Mouse (Mus musculus) megakaryocyte-erythroid progenitor cell, adult 5-6 weeks (primary cell): ENCODE data around the gene Ces3a. TPM values are rescaled to one million over a fixed set of nuclear protein-coding genes. Genes with fewer than 3 reads are reported as not detected.
"Not testable (repeated sequence)": the region's sequence is repeated elsewhere in the genome, so short reads cannot be mapped to it uniquely, and the experiment has no call there.

ENCODE experiments used
- ATAC-seq: replicated peaks from 2 replicates; pipeline ENCODE4 v1.8.0; 2016; ENCODE audit warnings: mild to moderate bottlenecking, inconsistent platforms; ENCODE audit not compliant: severe bottlenecking, poor library complexity, low FRiP score, low TSS enrichment
- total RNA-seq, 2 experiments: library from RNA; stranded (forward) in 1 of 2; stranded (reverse) in 1 of 2; fragments of 200-1000, 215-1000 nt in 1 of 2; fragments of >200 nt in 1 of 2; fragmentation: Nextera tagmentation in 1 of 2; gene quantifications; 2 replicates each; pipeline ENCODE4 v1.2.3; 2014 to 2017

The Ces3a gene
- total RNA-seq, 2 experiments from 2014 or later, result not detected

DNA sequence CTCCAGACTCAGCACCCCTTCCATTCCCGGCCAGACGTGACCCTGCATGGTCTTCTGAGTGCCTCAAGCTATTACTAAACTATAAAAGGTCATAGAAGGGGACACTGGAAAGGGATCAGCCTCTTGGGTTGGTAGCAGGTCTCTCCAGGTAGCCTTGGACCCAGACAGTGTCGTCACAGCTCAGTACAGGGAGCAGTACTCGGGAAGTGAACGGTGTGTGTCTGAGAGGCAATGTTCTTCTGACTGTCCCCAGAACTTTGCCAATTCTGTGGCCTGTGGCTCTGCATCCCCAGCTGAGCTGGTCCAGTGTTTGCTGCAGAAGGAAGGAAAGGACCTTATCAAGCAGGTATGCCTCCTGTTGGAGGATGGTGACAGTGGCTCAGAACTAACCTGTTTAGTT is 39.8 kb downstream of the Ces3a start:
- ATAC-seq, result not testable (repeated sequence)

DNA sequence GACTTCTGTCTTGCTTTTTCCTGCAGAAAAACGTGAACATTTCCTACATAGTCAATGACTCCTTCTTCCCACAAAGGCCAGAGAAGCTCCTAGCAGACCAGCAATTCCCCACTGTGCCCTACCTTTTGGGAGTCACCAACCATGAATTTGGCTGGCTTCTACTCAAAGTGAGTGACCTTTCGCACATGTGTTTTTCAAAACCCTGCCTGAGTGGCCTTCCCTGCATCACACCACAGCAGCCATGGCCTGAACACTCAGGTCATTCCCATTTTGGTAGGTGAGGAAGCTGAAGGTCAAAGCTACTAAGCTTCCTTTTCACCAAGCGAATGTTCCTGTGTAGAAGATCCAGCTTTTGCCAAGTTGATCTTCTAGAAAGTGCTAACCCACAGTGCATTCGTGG is 40.2 kb downstream of the Ces3a start:
- ATAC-seq, result no peak

DNA sequence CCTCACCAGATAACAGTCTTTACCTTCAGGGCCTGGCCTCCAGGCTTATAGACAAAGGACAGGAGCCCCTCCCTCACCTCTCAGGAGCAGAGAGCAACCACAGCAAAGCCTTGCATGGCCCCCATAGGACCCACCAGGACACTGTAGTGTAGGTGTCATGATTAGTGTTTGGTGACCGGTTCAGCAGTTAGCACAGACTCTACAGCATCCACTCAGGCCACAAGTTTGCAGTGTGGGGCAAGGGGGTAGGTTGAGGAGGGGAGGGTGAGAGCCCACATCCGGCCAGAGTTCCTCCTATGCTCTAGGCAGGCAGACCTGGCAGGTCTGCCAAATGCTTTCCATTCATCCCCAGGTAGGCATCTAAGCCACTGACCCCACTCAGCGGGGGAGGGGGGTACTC is 45.6 kb downstream of the Ces3a start:
- ATAC-seq, result no peak

DNA sequence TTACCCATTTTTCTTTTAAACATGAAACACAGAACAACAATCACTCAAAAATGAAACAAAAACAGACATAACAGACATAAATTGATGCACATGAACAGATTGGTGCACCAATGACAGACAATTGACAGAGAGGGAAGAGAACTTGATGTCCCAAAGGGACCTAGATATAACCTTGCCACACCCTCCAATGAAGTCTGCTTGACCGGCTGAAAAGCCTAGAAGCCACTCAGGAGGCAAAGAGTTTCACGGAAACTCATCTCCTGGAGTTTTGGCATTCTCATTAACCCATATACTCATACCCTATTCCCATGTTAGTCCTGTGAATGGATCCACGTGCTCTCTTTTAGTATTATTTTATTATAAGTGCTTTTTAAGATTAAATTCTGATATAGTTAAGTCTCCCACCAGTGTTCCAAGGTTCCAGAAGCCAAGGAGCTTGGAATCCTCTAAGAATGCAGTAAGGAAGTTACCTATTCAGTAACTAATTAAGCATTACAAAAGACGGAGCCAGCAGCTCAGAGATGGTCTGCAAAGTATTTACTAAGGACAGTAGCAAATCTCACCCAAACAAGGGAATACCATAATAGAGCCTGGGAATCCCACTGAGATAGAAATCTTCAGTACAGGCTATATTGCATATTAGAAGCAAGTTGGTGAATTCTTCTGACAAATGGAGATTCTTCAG is 53.8 kb downstream of the Ces3a start:
- ATAC-seq, result not testable (repeated sequence)

DNA sequence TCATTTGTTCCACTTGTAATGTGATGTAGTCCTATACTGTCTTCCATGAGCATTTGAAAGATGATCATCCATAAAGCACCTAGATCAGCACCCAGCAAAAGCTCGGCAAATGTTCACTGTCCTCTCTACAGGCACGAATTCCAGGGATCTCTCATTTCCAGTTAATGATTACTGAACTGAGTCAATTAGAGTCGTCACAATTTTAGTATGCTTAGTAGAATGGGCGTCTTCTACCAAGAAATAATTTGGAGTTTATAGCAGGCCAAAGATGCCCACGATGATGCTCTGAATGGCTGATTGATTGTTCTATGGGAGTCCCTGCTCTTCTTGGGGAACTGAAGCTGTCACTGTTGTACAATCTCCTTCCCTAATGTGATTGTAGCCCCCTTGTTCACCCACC is 55.3 kb downstream of the Ces3a start:
- not testable (repeated sequence) for ATAC-seq

DNA sequence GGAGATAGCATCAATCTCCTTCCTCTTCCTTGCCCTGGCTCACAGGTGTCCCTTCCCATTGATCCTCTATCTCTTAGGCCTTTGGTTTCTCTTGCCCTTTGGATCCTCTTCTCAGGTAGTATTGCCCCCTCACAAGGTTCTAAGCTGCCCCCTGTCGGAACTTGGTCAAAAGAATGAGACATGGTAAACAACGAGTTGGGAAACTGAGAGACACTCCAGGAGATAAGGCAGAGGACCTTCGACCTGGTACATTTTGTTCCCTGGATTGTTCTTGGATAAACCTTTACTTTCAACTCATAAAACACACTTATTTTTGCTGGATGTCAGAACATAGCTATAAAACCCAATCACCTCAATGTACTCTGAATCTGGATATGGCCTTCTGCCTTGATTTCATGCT is 55.8 kb downstream of the Ces3a start:
- no peak for ATAC-seq

Other genes with a start within 250 kb of the Ces3a start
- gene Ces2b, start 217.0 kb upstream of the Ces3a start, total RNA-seq (2014; fragmentation: Nextera tagmentation), result not detected in 2 replicates
- gene Ces2b, start 217.0 kb upstream of the Ces3a start, total RNA-seq (2017), result not detected in 2 replicates
- gene Ces2c, start 201.5 kb upstream of the Ces3a start, total RNA-seq (2014; fragmentation: Nextera tagmentation), result not detected in 2 replicates
- gene Ces2c, start 201.5 kb upstream of the Ces3a start, total RNA-seq (2017), result not detected in 2 replicates
- gene Ces2e, start 122.3 kb upstream of the Ces3a start, total RNA-seq (2014; fragmentation: Nextera tagmentation), result not detected in 2 replicates
- not detected in 2 replicates for gene Ces2e, start 122.3 kb upstream of the Ces3a start, total RNA-seq (2017)
- not detected in 2 replicates for gene Ces2f, start 101.2 kb upstream of the Ces3a start, total RNA-seq (2014; fragmentation: Nextera tagmentation)
- not detected in 2 replicates for gene Ces2f, start 101.2 kb upstream of the Ces3a start, total RNA-seq (2017)
- gene Ces2g, start 86.9 kb upstream of the Ces3a start, total RNA-seq (2014; fragmentation: Nextera tagmentation), result 332 and 389 TPM in 2 replicates
- gene Ces2g, start 86.9 kb upstream of the Ces3a start, total RNA-seq (2017), result 89.7 and 130 TPM in 2 replicates
- gene Ces2h, start 47.7 kb upstream of the Ces3a start, total RNA-seq (2014; fragmentation: Nextera tagmentation), result not detected in 2 replicates
- not detected in 2 replicates for gene Ces2h, start 47.7 kb upstream of the Ces3a start, total RNA-seq (2017)
- not detected in 2 replicates for gene Ces3b, start 35.2 kb downstream of the Ces3a start, total RNA-seq (2014; fragmentation: Nextera tagmentation)
- not detected in 2 replicates for gene Ces3b, start 35.2 kb downstream of the Ces3a start, total RNA-seq (2017)
- gene Ces4a, start 83.2 kb downstream of the Ces3a start, total RNA-seq (2014; fragmentation: Nextera tagmentation), result not detected in 2 replicates
- not detected in 2 replicates for gene Ces4a, start 83.2 kb downstream of the Ces3a start, total RNA-seq (2017)
- 29.5 and 34.0 TPM in 2 replicates for gene Cbfb, start 122.1 kb downstream of the Ces3a start, total RNA-seq (2014; fragmentation: Nextera tagmentation)
- 48.2 and 98.0 TPM in 2 replicates for gene Cbfb, start 122.1 kb downstream of the Ces3a start, total RNA-seq (2017)
- gene D230025D16Rik, start 176.5 kb downstream of the Ces3a start, total RNA-seq (2014; fragmentation: Nextera tagmentation), result 22.9 and 24.2 TPM in 2 replicates
- gene D230025D16Rik, start 176.5 kb downstream of the Ces3a start, total RNA-seq (2017), result 11.3 and 15.1 TPM in 2 replicates
- 1.4 and 2.6 TPM in 2 replicates for gene B3gnt9, start 206.6 kb downstream of the Ces3a start, total RNA-seq (2014; fragmentation: Nextera tagmentation)
- 0.23 TPM in 1 of 2 replicates, not detected in the other for gene B3gnt9, start 206.6 kb downstream of the Ces3a start, total RNA-seq (2017)
- gene Tradd, start 216.0 kb downstream of the Ces3a start, total RNA-seq (2014; fragmentation: Nextera tagmentation), result 10.1 and 18.1 TPM in 2 replicates
- 14.0 and 15.0 TPM in 2 replicates for gene Tradd, start 216.0 kb downstream of the Ces3a start, total RNA-seq (2017)
- 2.4 and 2.7 TPM in 2 replicates for gene Fbxl8, start 216.0 kb downstream of the Ces3a start, total RNA-seq (2014; fragmentation: Nextera tagmentation)
- gene Fbxl8, start 216.0 kb downstream of the Ces3a start, total RNA-seq (2017), result 1.7 and 1.9 TPM in 2 replicates
- gene Hsf4, start 221.2 kb downstream of the Ces3a start, total RNA-seq (2014; fragmentation: Nextera tagmentation), result not detected in 2 replicates
- gene Hsf4, start 221.2 kb downstream of the Ces3a start, total RNA-seq (2017), result not detected in 2 replicates
- 0.49 TPM in 1 of 2 replicates, not detected in the other for gene Nol3, start 227.5 kb downstream of the Ces3a start, total RNA-seq (2014; fragmentation: Nextera tagmentation)
- gene Nol3, start 227.5 kb downstream of the Ces3a start, total RNA-seq (2017), result 0.04 TPM in 1 of 2 replicates, not detected in the other
- 3.2 and 4.9 TPM in 2 replicates for gene 4931428F04Rik, start 241.3 kb downstream of the Ces3a start, total RNA-seq (2014; fragmentation: Nextera tagmentation)
- gene 4931428F04Rik, start 241.3 kb downstream of the Ces3a start, total RNA-seq (2017), result 0.42 and 5.5 TPM in 2 replicates
- gene Exoc3l, start 247.5 kb downstream of the Ces3a start, total RNA-seq (2014; fragmentation: Nextera tagmentation), result 0.64 and 7.1 TPM in 2 replicates
- 0.27 TPM in 1 of 2 replicates, not detected in the other for gene Exoc3l, start 247.5 kb downstream of the Ces3a start, total RNA-seq (2017)
- gene E2f4, start 249.1 kb downstream of the Ces3a start, total RNA-seq (2014; fragmentation: Nextera tagmentation), result 385 and 390 TPM in 2 replicates
- 74.9 and 128 TPM in 2 replicates for gene E2f4, start 249.1 kb downstream of the Ces3a start, total RNA-seq (2017)